Mouse (Mus musculus) small intestine, adult 10 weeks (tissue): ENCODE data around the gene Ikbip. TPM values are rescaled to one million over a fixed set of nuclear protein-coding genes. Genes with fewer than 3 reads are reported as not detected.

ENCODE experiments used
- polyA plus RNA-seq: library from polyadenylated mRNA; stranded (reverse); fragments of 350-450 nt; fragmentation: Illumina TruSeq; extraction: RNeasy Lipid Tissue Mini Kit (QIAGEN cat#74804); gene quantifications from one replicate; pipeline ENCODE4 v1.2.3, GENCODE M21; 2014; ENCODE audit warnings: low replicate concordance

Ikbip gene
- polyA plus RNA-seq, result 22.2 TPM

DNA sequence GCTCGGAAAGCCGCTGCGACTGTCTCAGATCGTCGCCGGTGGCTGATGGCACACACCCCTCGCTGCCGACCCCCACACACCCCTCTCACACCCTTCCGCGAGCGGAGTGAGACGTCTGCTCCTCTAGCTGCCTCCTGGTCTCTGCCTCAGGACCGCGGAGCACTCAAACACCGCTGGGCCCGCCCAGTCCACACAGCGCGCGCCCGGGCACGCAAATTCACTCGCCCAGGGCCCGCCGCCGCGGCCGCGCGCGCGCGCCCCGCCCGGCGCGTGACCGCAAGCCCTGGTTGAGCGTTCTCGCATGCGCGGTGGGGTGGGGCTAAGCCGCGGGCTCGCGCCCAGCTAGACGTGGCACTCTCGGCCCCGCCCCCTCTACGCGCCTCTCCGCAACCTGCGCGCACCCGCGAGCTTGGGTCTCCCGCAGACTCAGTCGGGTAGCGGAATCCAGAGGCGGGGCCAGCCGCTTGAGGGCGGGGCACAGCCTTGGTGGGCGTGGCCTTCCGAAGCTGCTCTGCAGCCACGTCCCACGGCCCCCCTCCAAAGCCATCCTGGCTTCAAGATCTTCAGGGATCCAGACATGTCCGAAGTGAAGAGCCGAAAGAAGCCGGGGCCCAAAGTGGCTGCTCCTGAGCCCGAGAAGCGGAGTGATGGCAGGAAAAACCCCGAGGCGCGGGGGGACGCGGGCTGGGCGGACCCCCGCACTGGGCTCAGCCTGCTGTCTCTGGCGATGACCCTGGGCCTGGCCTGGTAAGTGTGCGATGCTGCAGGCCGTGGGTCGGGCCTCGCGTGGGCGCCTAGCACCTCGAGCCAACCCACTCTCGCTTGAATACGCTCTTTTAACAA, at the start of gene Ikbip, which contains the start of gene Apaf1:
Gene Ikbip, plus strand, starts transcription at position 391 of the 843 bp plus-strand sequence.
Gene Apaf1, minus strand, starts transcription at position 221 of the 843 bp plus-strand sequence.

DNA sequence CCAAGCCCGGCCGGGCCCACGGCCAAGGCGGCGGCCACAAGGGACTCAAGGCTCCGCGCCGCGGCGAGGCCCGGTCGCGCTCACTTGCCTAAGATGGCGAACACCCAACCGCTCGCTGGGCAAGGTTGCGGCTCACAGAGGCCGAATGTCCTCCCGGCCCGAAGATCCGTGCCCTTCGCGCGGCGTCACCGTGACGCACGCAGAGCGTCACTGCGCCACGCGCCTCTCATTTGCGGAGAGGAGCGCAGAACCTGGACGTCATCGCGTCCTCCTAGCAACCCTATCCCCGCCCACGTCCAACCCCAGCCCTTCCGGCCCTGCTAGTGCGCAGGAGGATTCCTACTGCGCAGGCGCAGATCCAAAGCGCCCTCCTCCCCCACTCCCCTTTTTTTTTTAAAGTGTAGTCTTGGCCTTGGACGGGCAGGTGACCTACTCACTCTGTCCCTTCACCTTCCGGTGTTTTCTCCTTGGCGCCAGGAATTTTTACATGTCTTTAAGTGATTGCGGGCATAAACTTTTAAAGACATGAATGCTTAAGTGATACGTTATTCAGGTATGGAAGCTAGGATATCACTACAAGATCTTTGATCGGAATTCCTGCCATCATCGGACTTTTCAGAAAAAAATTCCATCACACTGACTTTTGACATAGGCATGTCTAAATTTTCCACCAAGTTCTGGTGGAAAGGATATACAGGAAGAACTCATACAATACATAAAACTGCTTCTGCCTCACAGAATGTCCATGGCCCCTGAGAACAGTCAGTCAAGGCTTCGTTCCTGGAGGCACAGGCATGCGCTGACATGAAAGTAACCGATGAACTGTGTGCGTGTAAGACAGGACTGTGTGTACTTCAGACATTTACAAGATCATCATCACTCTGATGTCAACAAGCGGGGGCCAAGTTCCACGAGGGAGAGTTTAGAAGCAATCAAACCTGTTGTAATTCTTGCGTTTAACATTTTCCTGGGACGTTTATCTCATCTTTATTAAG, 41.4 kb downstream of the Ikbip start, which contains the start of gene Slc25a3:
Gene Slc25a3, minus strand, starts transcription at position 232 of the 995 bp plus-strand sequence.

Other genes with a start within 250 kb of the Ikbip start
- 50.0 TPM for gene Apaf1, start 170 bp upstream of the Ikbip start, polyA plus RNA-seq
- gene Slc25a3, start 41.1 kb downstream of the Ikbip start, polyA plus RNA-seq, result 1,252 TPM
- 259 TPM for gene Tmpo, start 98.4 kb downstream of the Ikbip start, polyA plus RNA-seq